Mouse (Mus musculus): ENCODE measurements at regions not wholly inside any gene's neighbourhood (a gene's known extent, or its start where the extent isn't known, plus 50 kb on each side); places are given as distances from the start of the nearest gene placed in this dataset.

GRCm38 (mm10) chr14:58480454-58480853 is 410.1 kb downstream of the Fgf9 start:
- Histone ChIP-seq H3K4me1 (ENCODE audit: control insufficient read depth, insufficient read depth, low read length) (no peaks in the 10 kb centered on the region), H3K27ac (ENCODE audit: insufficient read depth, low read length) (no peak overlapping the region), H3K4me3 (ENCODE audit: insufficient read depth, low read length) (no peak overlapping the region)
- no peak for TF ChIP-seq CTCF (IDR thresholded peaks at IDR 0.05; ENCODE audit: extremely low read depth, insufficient read depth, low read length)
- TF ChIP-seq POLR2A (IDR thresholded peaks at IDR 0.05; ENCODE audit: extremely low read depth, insufficient read depth, low read length), result no peak

GRCm38 (mm10) chr14:58470678-58471077 is 400.3 kb downstream of the Fgf9 start:
- TF ChIP-seq POLR2A (IDR thresholded peaks at IDR 0.05; ENCODE audit: extremely low read depth, insufficient read depth, low read length) (no peak), CTCF (IDR thresholded peaks at IDR 0.05; ENCODE audit: extremely low read depth, insufficient read depth, low read length) (no peak)
- Histone ChIP-seq H3K4me1 (ENCODE audit: control insufficient read depth, insufficient read depth, low read length) (no peaks in the 10 kb centered on the region), H3K4me3 (ENCODE audit: insufficient read depth, low read length) (no peak overlapping the region), H3K27ac (ENCODE audit: insufficient read depth, low read length) (no peak overlapping the region)

GRCm38 (mm10) chr14:58468451-58468850 is 398.1 kb downstream of the Fgf9 start:
- Histone ChIP-seq H3K27ac (ENCODE audit: insufficient read depth, low read length) (no peak overlapping the region), H3K4me3 (ENCODE audit: insufficient read depth, low read length) (no peak overlapping the region)
- TF ChIP-seq CTCF (IDR thresholded peaks at IDR 0.05; ENCODE audit: extremely low read depth, insufficient read depth, low read length), result no peak
- TF ChIP-seq POLR2A (IDR thresholded peaks at IDR 0.05; ENCODE audit: extremely low read depth, insufficient read depth, low read length), result no peak

GRCm38 (mm10) chr14:58467856-58468255 is 397.5 kb downstream of the Fgf9 start:
- Histone ChIP-seq H3K4me3 (ENCODE audit: insufficient read depth, low read length) (no peak overlapping the region), H3K4me1 (ENCODE audit: control insufficient read depth, insufficient read depth, low read length) (no peaks in the 10 kb centered on the region), H3K27ac (ENCODE audit: insufficient read depth, low read length) (no peak overlapping the region)
- TF ChIP-seq CTCF (IDR thresholded peaks at IDR 0.05; ENCODE audit: extremely low read depth, insufficient read depth, low read length), result no peak
- TF ChIP-seq POLR2A (IDR thresholded peaks at IDR 0.05; ENCODE audit: extremely low read depth, insufficient read depth, low read length), result no peak

More at GRCm38 (mm10) chr14:58468451-58468850, 398.1 kb downstream of the Fgf9 start:
- H3K4me1 ChIP-seq (ENCODE audit: control insufficient read depth, insufficient read depth, low read length), result no peaks in the 10 kb centered on the region

- Histone ChIP-seq H3K4me3 (ENCODE audit: insufficient read depth, low read length) (no peak overlapping the region), H3K27ac (ENCODE audit: insufficient read depth, low read length) (no peak overlapping the region), H3K4me1 (ENCODE audit: control insufficient read depth, insufficient read depth, low read length) (no peaks in the 10 kb centered on the region)
- TF ChIP-seq CTCF (IDR thresholded peaks at IDR 0.05; ENCODE audit: extremely low read depth, insufficient read depth, low read length) (no peak), POLR2A (IDR thresholded peaks at IDR 0.05; ENCODE audit: extremely low read depth, insufficient read depth, low read length) (no peak)
Observed at GRCm38 (mm10) chr14:58446776-58447354, 376.5 kb downstream of the Fgf9 start.

GRCm38 (mm10) chr14:58444496-58444895 is 374.1 kb downstream of the Fgf9 start:
- TF ChIP-seq POLR2A (IDR thresholded peaks at IDR 0.05; ENCODE audit: extremely low read depth, insufficient read depth, low read length) (no peak), CTCF (IDR thresholded peaks at IDR 0.05; ENCODE audit: extremely low read depth, insufficient read depth, low read length) (no peak)
- Histone ChIP-seq H3K27ac (ENCODE audit: insufficient read depth, low read length) (no peak overlapping the region), H3K4me3 (ENCODE audit: insufficient read depth, low read length) (no peak overlapping the region)

GRCm38 (mm10) chr14:58442501-58442900 is 372.2 kb downstream of the Fgf9 start:
- Histone ChIP-seq H3K4me1 (ENCODE audit: control insufficient read depth, insufficient read depth, low read length) (no peaks in the 10 kb centered on the region), H3K27ac (ENCODE audit: insufficient read depth, low read length) (no peak overlapping the region), H3K4me3 (ENCODE audit: insufficient read depth, low read length) (no peak overlapping the region)
- TF ChIP-seq CTCF (IDR thresholded peaks at IDR 0.05; ENCODE audit: extremely low read depth, insufficient read depth, low read length) (no peak), POLR2A (IDR thresholded peaks at IDR 0.05; ENCODE audit: extremely low read depth, insufficient read depth, low read length) (no peak)

More at GRCm38 (mm10) chr14:58444496-58444895, 374.1 kb downstream of the Fgf9 start:
- H3K4me1 ChIP-seq (ENCODE audit: control insufficient read depth, insufficient read depth, low read length), result no peaks in the 10 kb centered on the region

GRCm38 (mm10) chr14:58439963-58440362 is 369.6 kb downstream of the Fgf9 start:
- H3K4me3 ChIP-seq (ENCODE audit: insufficient read depth, low read length), result no peak overlapping the region
- no peak for TF ChIP-seq CTCF (IDR thresholded peaks at IDR 0.05; ENCODE audit: extremely low read depth, insufficient read depth, low read length)
- TF ChIP-seq POLR2A (IDR thresholded peaks at IDR 0.05; ENCODE audit: extremely low read depth, insufficient read depth, low read length), result no peak
- H3K27ac ChIP-seq (ENCODE audit: insufficient read depth, low read length), result no peak overlapping the region
- no peaks in the 10 kb centered on the region for H3K4me1 ChIP-seq (ENCODE audit: control insufficient read depth, insufficient read depth, low read length)

GRCm38 (mm10) chr14:58436096-58436495 is 365.7 kb downstream of the Fgf9 start:
- H3K27ac ChIP-seq (ENCODE audit: insufficient read depth, low read length), result no peak overlapping the region
- no peak overlapping the region for H3K4me3 ChIP-seq (ENCODE audit: insufficient read depth, low read length)
- TF ChIP-seq POLR2A (IDR thresholded peaks at IDR 0.05; ENCODE audit: extremely low read depth, insufficient read depth, low read length) (no peak), CTCF (IDR thresholded peaks at IDR 0.05; ENCODE audit: extremely low read depth, insufficient read depth, low read length) (no peak)
- no peaks in the 10 kb centered on the region for H3K4me1 ChIP-seq (ENCODE audit: control insufficient read depth, insufficient read depth, low read length)

- TF ChIP-seq POLR2A (IDR thresholded peaks at IDR 0.05; ENCODE audit: extremely low read depth, insufficient read depth, low read length), result no peak
- no peak for TF ChIP-seq CTCF (IDR thresholded peaks at IDR 0.05; ENCODE audit: extremely low read depth, insufficient read depth, low read length)
- Histone ChIP-seq H3K4me1 (ENCODE audit: control insufficient read depth, insufficient read depth, low read length) (no peaks in the 10 kb centered on the region), H3K27ac (ENCODE audit: insufficient read depth, low read length) (no peak overlapping the region), H3K4me3 (ENCODE audit: insufficient read depth, low read length) (no peak overlapping the region)
Observed at GRCm38 (mm10) chr14:58426472-58426871, 356.1 kb downstream of the Fgf9 start.
